Mouse (Mus musculus) CH12.LX (cell line): ENCODE results near the gene Akap9. TPM values are rescaled to one million over a fixed set of nuclear protein-coding genes. Genes with fewer than 3 reads are reported as not detected.
A peak's percentile ranks its signal among the peaks of the same experiment; 100 is the strongest.

Source experiments
- DNase-seq: peaks from one replicate; pipeline ENCODE4 v3.0.0-alpha.2; 2013; ENCODE audit errors: extremely low read depth
- H3K27ac ChIP-seq: 2 replicates; pipeline ENCODE4 v1.5.1; 2012; ENCODE audit warnings: low read depth, mild to moderate bottlenecking, control low read depth, moderate library complexity; ENCODE audit not compliant: insufficient read depth
- H3K27me3 ChIP-seq: replicated peaks from 2 replicates; pipeline ENCODE3; 2012; ENCODE audit warnings: inconsistent platforms
- H3K36me3 ChIP-seq, 2 experiments: replicated peaks in 1 of 2; 2 replicates each; pipeline versions ENCODE3 to v1.6.1; 2012; ENCODE audit warnings: inconsistent platforms in 1 of 2, low read length in 1 of 2, mild to moderate bottlenecking in 1 of 2, mixed read lengths in 1 of 2, moderate library complexity in 1 of 2; ENCODE audit not compliant: control insufficient read depth in 1 of 2, insufficient read depth in 1 of 2
- H3K4me1 ChIP-seq, 2 experiments: 2 replicates each; pipeline ENCODE4 v1.6.1; 2012; ENCODE audit warnings: inconsistent platforms in 1 of 2, moderate library complexity in 1 of 2; ENCODE audit not compliant: insufficient read depth in 2 of 2, control insufficient read depth in 1 of 2
- H3K4me2 ChIP-seq: 2 replicates; pipeline ENCODE4 v1.6.1; 2012; ENCODE audit warnings: low read depth, mild to moderate bottlenecking, control low read depth; ENCODE audit not compliant: poor library complexity, insufficient read depth, severe bottlenecking
- H3K4me3 ChIP-seq, 3 experiments: fragments of 150-350 bp in 1 of 3; sonication (generic) in 1 of 3; replicated peaks in 1 of 3; 2 replicates each; pipeline versions ENCODE3 to v1.5.1; 2011 to 2012; ENCODE audit warnings: low read depth in 2 of 3, low read length in 2 of 3, mild to moderate bottlenecking in 2 of 3, moderate library complexity in 2 of 3, control low read depth in 1 of 3, improper control_type of control experiment in 1 of 3, inconsistent platforms in 1 of 3, mixed read lengths in 1 of 3; ENCODE audit not compliant: poor library complexity in 1 of 3
- H3K79me2 ChIP-seq: replicated peaks from 2 replicates; pipeline ENCODE4 v1.6.1; 2012; ENCODE audit warnings: mild to moderate bottlenecking, moderate library complexity; ENCODE audit not compliant: control insufficient read depth, poor library complexity, insufficient read depth, severe bottlenecking; ENCODE audit errors: extremely low read depth
- H3K9ac ChIP-seq: 2 replicates; pipeline ENCODE4 v1.6.1; 2012; ENCODE audit warnings: low read depth, mild to moderate bottlenecking, control low read depth, moderate library complexity; ENCODE audit not compliant: insufficient read depth
- H3K9me3 ChIP-seq: replicated peaks from 2 replicates; pipeline ENCODE3; 2012; ENCODE audit warnings: low read length, inconsistent platforms, mixed read lengths
- BHLHE40 ChIP-seq: IDR thresholded peaks from 2 replicates; pipeline ENCODE4 v1.6.1; 2011; ENCODE audit warnings: mild to moderate bottlenecking, low read depth, low read length, improper control_type of control experiment
- CHD1 ChIP-seq: IDR thresholded peaks from 2 replicates; pipeline ENCODE4 v1.6.1; 2012; ENCODE audit warnings: low read depth, low read length, improper control_type of control experiment, inconsistent platforms
- CHD2 ChIP-seq: IDR thresholded peaks from 2 replicates; pipeline ENCODE4 v1.6.1; 2011; ENCODE audit warnings: low read length, improper control_type of control experiment
- CTCF ChIP-seq, 2 experiments: IDR thresholded peaks in 1 of 2; conservative IDR thresholded peaks in 1 of 2; 2 replicates each; pipeline ENCODE4 v1.5.1; 2011 to 2012; ENCODE audit warnings: low read depth in 2 of 2, low read length in 2 of 2, improper control_type of control experiment in 1 of 2, inconsistent platforms in 1 of 2, mild to moderate bottlenecking in 1 of 2, moderate library complexity in 1 of 2
- E2F4 ChIP-seq: IDR thresholded peaks from 2 replicates; pipeline ENCODE4 v1.6.1; 2011; ENCODE audit warnings: low read depth, low read length, improper control_type of control experiment; ENCODE audit not compliant: insufficient replicate concordance
- ELF1 ChIP-seq: IDR thresholded peaks from 2 replicates; pipeline ENCODE4 v1.6.1; 2014; ENCODE audit warnings: low read depth, mild to moderate bottlenecking, inconsistent platforms, low read length, improper control_type of control experiment
- EP300 ChIP-seq: IDR thresholded peaks from 2 replicates; pipeline ENCODE4 v1.6.1; 2011; ENCODE audit warnings: low read length, improper control_type of control experiment
- ETS1 ChIP-seq: conservative IDR thresholded peaks from 2 replicates; pipeline ENCODE4 v1.6.1; 2012; ENCODE audit warnings: low read depth, mild to moderate bottlenecking, inconsistent platforms, low read length, improper control_type of control experiment, moderate library complexity
- GABPA ChIP-seq: IDR thresholded peaks from 2 replicates; pipeline ENCODE4 v1.6.1; 2012; ENCODE audit warnings: low read depth, low read length, improper control_type of control experiment, inconsistent platforms; ENCODE audit not compliant: insufficient replicate concordance
- HCFC1 ChIP-seq: IDR thresholded peaks from 2 replicates; pipeline ENCODE4 v1.6.1; 2012; ENCODE audit warnings: low read depth, mild to moderate bottlenecking, inconsistent platforms, low read length, improper control_type of control experiment
- IRF4 ChIP-seq: IDR thresholded peaks from 2 replicates; pipeline ENCODE4 v1.6.1; 2014; ENCODE audit warnings: low read depth, mild to moderate bottlenecking, inconsistent platforms, low read length, improper control_type of control experiment
- JUN ChIP-seq: IDR thresholded peaks from 2 replicates; pipeline ENCODE4 v1.6.1; 2011; ENCODE audit warnings: low read depth, mild to moderate bottlenecking, low read length, improper control_type of control experiment, moderate library complexity; ENCODE audit not compliant: insufficient read depth
- JUND ChIP-seq: conservative IDR thresholded peaks from 2 replicates; pipeline ENCODE4 v1.6.1; 2011; ENCODE audit warnings: low read depth, low read length, improper control_type of control experiment
- KAT2A ChIP-seq: IDR thresholded peaks from 2 replicates; pipeline ENCODE4 v1.6.1; 2012; ENCODE audit warnings: low read length, improper control_type of control experiment, inconsistent platforms; ENCODE audit not compliant: insufficient replicate concordance
- MAFK ChIP-seq: IDR thresholded peaks from 2 replicates; pipeline ENCODE4 v1.6.1; 2011; ENCODE audit warnings: low read length, improper control_type of control experiment; ENCODE audit not compliant: insufficient replicate concordance
- MAX ChIP-seq: IDR thresholded peaks from 2 replicates; pipeline ENCODE4 v1.6.1; 2011; ENCODE audit warnings: low read length, improper control_type of control experiment
- MAZ ChIP-seq: IDR thresholded peaks from 2 replicates; pipeline ENCODE4 v1.6.1; 2012; ENCODE audit warnings: low read depth, mild to moderate bottlenecking, inconsistent platforms, low read length, improper control_type of control experiment, moderate library complexity
- MEF2A ChIP-seq: IDR thresholded peaks from 2 replicates; pipeline ENCODE4 v1.6.1; 2014; ENCODE audit warnings: low read depth, mild to moderate bottlenecking, inconsistent platforms, low read length, improper control_type of control experiment, borderline replicate concordance
- MXI1 ChIP-seq: IDR thresholded peaks from 2 replicates; pipeline ENCODE4 v1.6.1; 2011; ENCODE audit warnings: mild to moderate bottlenecking, low read depth, low read length, improper control_type of control experiment
- MYC ChIP-seq: IDR thresholded peaks from 2 replicates; pipeline ENCODE4 v1.6.1; 2011; ENCODE audit warnings: low read depth, mild to moderate bottlenecking, improper control_type of control experiment, low read length
- NELFE ChIP-seq: IDR thresholded peaks from 2 replicates; pipeline ENCODE4 v1.6.1; 2011; ENCODE audit warnings: low read depth, low read length, improper control_type of control experiment
- NRF1 ChIP-seq: IDR thresholded peaks from 2 replicates; pipeline ENCODE4 v1.6.1; 2014; ENCODE audit warnings: low read depth, mild to moderate bottlenecking, inconsistent platforms, low read length, improper control_type of control experiment, moderate library complexity
- PAX5 ChIP-seq: IDR thresholded peaks from 2 replicates; pipeline ENCODE4 v1.6.1; 2012; ENCODE audit warnings: low read length, inconsistent platforms, mixed read lengths
- POLR2A ChIP-seq: IDR thresholded peaks from 2 replicates; pipeline ENCODE4 v1.6.1; 2011; ENCODE audit warnings: low read depth, mild to moderate bottlenecking, improper control_type of control experiment, low read length
- POLR2AphosphoS2 ChIP-seq: IDR thresholded peaks from 2 replicates; pipeline ENCODE4 v1.6.1; 2011; ENCODE audit warnings: low read depth, low read length, improper control_type of control experiment
- RAD21 ChIP-seq: IDR thresholded peaks from 2 replicates; pipeline ENCODE4 v1.6.1; 2011; ENCODE audit warnings: low read depth, mild to moderate bottlenecking, low read length, improper control_type of control experiment, moderate library complexity
- RCOR1 ChIP-seq: conservative IDR thresholded peaks from 2 replicates; pipeline ENCODE4 v1.6.1; 2012; ENCODE audit warnings: low read depth, mild to moderate bottlenecking, inconsistent platforms, low read length, improper control_type of control experiment
- SIN3A ChIP-seq: IDR thresholded peaks from 2 replicates; pipeline ENCODE4 v1.6.1; 2012; ENCODE audit warnings: low read length, improper control_type of control experiment, inconsistent platforms
- SMC3 ChIP-seq: IDR thresholded peaks from 2 replicates; pipeline ENCODE4 v1.6.1; 2011; ENCODE audit warnings: low read depth, low read length, improper control_type of control experiment
- TBP ChIP-seq: conservative IDR thresholded peaks from 2 replicates; pipeline ENCODE4 v1.6.1; 2011; ENCODE audit warnings: low read depth, low read length, improper control_type of control experiment
- TCF12 ChIP-seq: IDR thresholded peaks from 2 replicates; pipeline ENCODE4 v1.6.1; 2014; ENCODE audit warnings: low read depth, mild to moderate bottlenecking, inconsistent platforms, low read length, improper control_type of control experiment
- UBTF ChIP-seq: IDR thresholded peaks from 2 replicates; pipeline ENCODE4 v1.6.1; 2012; ENCODE audit warnings: low read depth, mild to moderate bottlenecking, inconsistent platforms, low read length, improper control_type of control experiment, moderate library complexity
- USF1 ChIP-seq: IDR thresholded peaks from 2 replicates; pipeline ENCODE4 v1.6.1; 2014; ENCODE audit warnings: low read depth, mild to moderate bottlenecking, inconsistent platforms, low read length, improper control_type of control experiment
- USF2 ChIP-seq: conservative IDR thresholded peaks from 2 replicates; pipeline ENCODE4 v1.6.1; 2011; ENCODE audit warnings: low read depth, low read length, improper control_type of control experiment
- ZC3H11A ChIP-seq: IDR thresholded peaks from 2 replicates; pipeline ENCODE4 v1.6.1; 2012; ENCODE audit warnings: low read depth, mild to moderate bottlenecking, inconsistent platforms, low read length, improper control_type of control experiment
- ZKSCAN1 ChIP-seq: IDR thresholded peaks from 2 replicates; pipeline ENCODE4 v1.6.1; 2012; ENCODE audit warnings: low read depth, inconsistent platforms, low read length, improper control_type of control experiment, borderline replicate concordance
- ZMIZ1 ChIP-seq: IDR thresholded peaks from 2 replicates; pipeline ENCODE4 v1.6.1; 2012; ENCODE audit warnings: low read depth, mild to moderate bottlenecking, inconsistent platforms, low read length, improper control_type of control experiment
- ZNF384 ChIP-seq: IDR thresholded peaks from 2 replicates; pipeline ENCODE4 v1.6.1; 2012; ENCODE audit warnings: low read depth, low read length, improper control_type of control experiment, inconsistent platforms
- dilution Hi-C: fragments of 300-500 bp; cut with MboI; formaldehyde crosslinking; loops from 2 replicates; pipeline ENCODE4 v1.14.3; 2020; ENCODE audit warnings: low sequenced_read_pairs; ENCODE audit not compliant: extremely low pct_unique_long_range_greater_than_20kb, extremely low pct_ligation_motif_present
- in situ Hi-C: fragments of 300-500 bp; cut with MboI; formaldehyde crosslinking; loops from 3 replicates; pipeline ENCODE4 v1.14.3; 2019; ENCODE audit warnings: low sequenced_read_pairs, low pct_ligation_motif_present, low pct_unique_long_range_greater_than_20kb, mixed read lengths
- polyA plus RNA-seq: library from polyadenylated mRNA; unstranded; fragments of >175 nt; gene quantifications from 2 replicates; pipeline ENCODE4 v1.2.1, GENCODE M21; 2012; ENCODE audit warnings: low read depth; ENCODE audit not compliant: insufficient read length
- total RNA-seq, 2 experiments: library from RNA; depleted of rRNA; stranded (reverse); fragments of 300-350 nt in 1 of 2; fragments of >200 nt in 1 of 2; gene quantifications; 2 replicates each; pipeline ENCODE4 v1.2.3; 2012 to 2014

Gene Akap9
- total and polyA plus RNA-seq, 3 experiments: 10.3 to 15.6 (median 12.8) TPM

DNA sequence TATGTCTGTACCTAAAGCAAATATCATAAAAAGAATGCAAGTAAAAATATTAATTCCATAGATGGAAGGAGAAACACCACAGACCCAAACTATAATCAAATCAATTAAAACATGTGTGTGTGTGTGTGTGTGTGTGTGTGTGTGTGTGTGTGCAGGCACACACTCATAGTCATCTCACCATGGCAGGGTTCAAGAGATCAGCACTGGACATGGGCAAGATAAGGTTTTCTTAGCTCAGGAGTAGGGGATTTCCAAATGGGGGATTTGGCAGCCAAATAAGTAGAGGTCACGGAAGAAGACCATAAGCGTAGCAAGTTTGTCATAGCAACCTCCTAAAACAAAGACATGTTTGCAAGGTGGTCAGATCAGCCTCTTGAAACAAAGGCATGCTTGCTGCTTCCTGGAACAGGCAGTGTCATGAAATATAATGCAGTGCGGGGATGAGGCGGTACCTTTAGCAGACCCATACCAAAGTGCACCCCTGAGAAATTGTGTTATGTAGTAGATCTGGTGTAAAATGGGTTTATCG lies 184.8 kb downstream of the Akap9 start:
- Histone ChIP-seq H3K79me2 (no peaks in the 10 kb centered on the region), H3K36me3 (no peaks in the 10 kb centered on the region), H3K4me1 (peaks cover 12 to 27% of the 10 kb centered on the region in 2 experiments)
- in situ Hi-C loops: loop anchor here (10.0 kb wide), 1 partner anchor 52 kb away; no protein-coding TSS in a partner anchor
- peak; percentile 89 for DNase-seq
- TF ChIP-seq NELFE: 0 out of 2 replicates have a peak, but pooled peaks have one; percentile 24
- TF ChIP-seq SMC3: peak; percentile 8; the same call in 1 of the 2 replicates
- TF ChIP-seq RCOR1: no peak
- TF ChIP-seq TBP: no peak
- TF ChIP-seq USF1: no peak
- no peak for TF ChIP-seq GABPA
- TF ChIP-seq NRF1: peak; percentile 39; the same call in 1 of the 2 replicates
- TF ChIP-seq CHD2: peak; percentile 44; the same call in 1 of the 2 replicates
- no peak for TF ChIP-seq E2F4
- peak; percentile 45 for TF ChIP-seq HCFC1
- peak; percentile 61; the same call in 1 of the 2 replicates for TF ChIP-seq MYC
- peak; percentile 95 for TF ChIP-seq MXI1
- no peak for TF ChIP-seq PAX5
- peak; percentile 91 for TF ChIP-seq SIN3A
- no peak for TF ChIP-seq RAD21
- TF ChIP-seq ZC3H11A: no peak
- TF ChIP-seq CHD1: 0 out of 2 replicates have a peak, but pooled peaks have one; percentile 32
- no peak for TF ChIP-seq USF2
- TF ChIP-seq TCF12: peak; percentile 78
- TF ChIP-seq UBTF: no peak
- peak; percentile 22; the same call in 1 of the 2 replicates for TF ChIP-seq MAFK
- TF ChIP-seq JUN: no peak
- peak; percentile 61 for TF ChIP-seq ETS1
- peak; percentile 81 for TF ChIP-seq EP300
- peak; percentile 67 for TF ChIP-seq MAX
- 0 out of 2 replicates have a peak, but pooled peaks have one; percentile 43 for TF ChIP-seq KAT2A
- TF ChIP-seq ZMIZ1: 0 out of 2 replicates have a peak, but pooled peaks have one; percentile 42
- TF ChIP-seq ZKSCAN1: no peak
- TF ChIP-seq ELF1: peak; percentile 81
- peak; percentile 51; the same call in 1 of the 2 replicates for TF ChIP-seq BHLHE40
- TF ChIP-seq CTCF (conservative IDR thresholded peaks at IDR 0.05 in 1 of 2, IDR thresholded peaks at IDR 0.05 in 1 of 2; ENCODE audit: low read depth in 2 of 2, low read length in 2 of 2): no peak
- TF ChIP-seq POLR2AphosphoS2: no peak
- TF ChIP-seq IRF4: peak; percentile 61
- TF ChIP-seq ZNF384: no peak
- peak; percentile 63 for TF ChIP-seq MEF2A
- TF ChIP-seq MAZ: 0 out of 2 replicates have a peak, but pooled peaks have one; percentile 16
- TF ChIP-seq JUND: no peak; the same call in 1 of the 2 replicates
- no peak for TF ChIP-seq POLR2A
- TF ChIP-seq, all 38 proteins: peak for 21
- Histone ChIP-seq H3K27ac (peak overlapping the region; percentile 47), H3K27me3 (no peaks in the 10 kb centered on the region), H3K9ac (peak overlapping the region; percentile 25; the same call in 1 of the 2 replicates), H3K9me3 (no peaks in the 10 kb centered on the region), H3K4me3 (peak overlapping the region in 1 of 3 experiments; percentile 3), H3K4me2 (peak overlapping the region; percentile 69)
- dilution Hi-C loops: no loop called here
